Mouse (Mus musculus): Measurements from ENCODE around the gene Rbm39. TPM values are rescaled to one million over a fixed set of nuclear protein-coding genes. Genes with fewer than 3 reads are reported as not detected.
"Not testable (repeated sequence)": the region's sequence is repeated elsewhere in the genome, so short reads cannot be mapped to it uniquely, and the experiment has no call there.

The Rbm39 gene
- polyA plus RNA-seq, 1 experiment from 2014 or later, result 288 TPM

DNA sequence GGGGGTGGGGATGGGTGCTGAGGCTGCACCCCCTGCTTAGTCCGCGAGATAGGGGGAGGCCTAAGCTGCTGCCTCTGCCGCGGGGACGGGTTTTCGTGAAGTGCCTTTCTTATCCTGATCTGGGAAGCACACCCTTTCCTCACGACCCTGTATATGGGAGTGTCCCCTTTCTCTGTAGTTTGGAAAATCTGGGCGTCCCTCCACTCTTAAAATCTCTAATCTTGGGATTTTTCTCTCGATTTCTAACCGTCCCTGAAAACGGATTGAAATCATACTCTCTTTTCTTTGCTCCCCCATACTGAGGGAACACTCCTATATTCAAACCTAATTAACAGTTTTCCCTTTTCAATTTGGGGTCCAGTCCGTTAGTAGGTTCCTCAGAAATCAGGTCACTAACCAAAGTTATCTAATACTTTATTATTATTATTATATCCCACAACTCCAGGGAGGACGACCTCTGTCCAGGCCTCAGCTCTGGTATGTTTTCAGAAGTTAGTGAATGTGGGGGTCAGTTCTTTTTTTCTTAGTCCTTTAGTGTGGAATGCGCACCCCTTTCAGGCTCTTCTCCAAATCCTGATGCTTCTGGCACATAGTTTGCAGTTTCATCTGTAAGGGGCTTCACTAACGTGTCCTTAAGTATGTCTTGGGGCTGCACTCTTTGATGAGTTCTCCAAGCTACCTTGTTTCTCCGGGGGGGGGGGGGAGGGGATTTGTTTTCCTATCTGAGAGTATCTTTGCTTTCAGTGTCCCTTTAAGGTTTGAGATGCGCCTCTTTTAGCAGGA is 17.3 kb upstream of the Rbm39 start:
- ATAC-seq, result no peak
- in situ Hi-C loops (cut with MboI; ENCODE audit: low pct_unique_long_range_greater_than_20kb), result no loop called here
- H3K27me3 ChIP-seq, result no peaks in the 10 kb centered on the region
- CTCF ChIA-PET, result interaction anchor here (0.8 kb wide), 1 partner anchor 10 kb away, joined by 3 read pairs; no protein-coding TSS in a partner anchor
- TF ChIP-seq CTCF (IDR thresholded peaks at IDR 0.05), result no peak
- DNase-seq (ENCODE audit: low read depth, low spot score), result no peak
- POLR2A ChIA-PET, result interaction anchor here (0.6 to 2.9 kb wide), 3 partner anchors 17 to 211 kb away, joined by 3 to 24 read pairs (median 4); partner anchors contain the start of gene Rbm39

DNA sequence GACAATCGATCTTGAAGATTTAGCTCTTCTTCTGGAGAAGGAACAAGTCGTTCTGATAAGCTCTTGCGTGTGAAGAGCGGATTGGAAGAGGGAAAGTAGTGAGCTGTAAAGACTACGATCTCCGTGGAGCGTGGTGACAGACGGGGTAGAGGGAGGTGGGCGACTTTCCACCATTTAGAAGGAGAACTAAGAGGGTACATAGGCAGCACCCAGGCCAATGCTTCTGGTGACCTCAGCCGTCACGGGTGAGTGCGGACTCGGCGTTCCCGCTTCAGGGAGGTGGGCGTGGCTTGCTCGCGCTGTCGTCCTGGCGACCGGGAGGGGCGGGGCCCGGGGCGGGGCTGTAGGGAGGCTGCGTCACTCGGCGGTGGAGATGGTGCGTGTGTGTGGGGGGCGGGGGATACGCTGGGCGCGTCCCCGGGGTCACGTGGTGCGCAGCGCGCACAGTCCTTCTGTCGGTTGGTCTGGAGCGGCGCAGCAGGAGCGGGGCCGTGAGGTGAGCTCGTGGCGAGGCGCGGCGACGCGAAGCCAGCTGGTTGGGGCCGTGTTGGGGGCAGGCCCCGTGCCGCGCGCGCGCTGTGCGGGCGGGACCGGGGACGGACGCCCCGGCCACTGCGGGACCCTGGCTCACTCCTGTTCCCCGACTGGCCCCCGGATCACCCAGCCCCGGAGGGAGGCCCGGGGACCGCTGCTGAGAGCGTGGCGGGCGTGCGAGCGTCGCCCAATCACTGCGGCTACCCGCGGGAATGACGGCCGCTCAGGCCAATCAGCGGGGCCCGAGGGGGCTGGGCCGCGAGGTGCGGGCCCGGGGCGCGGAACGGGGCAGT is 16.5 kb upstream of the Rbm39 start, which contains the start of gene Phf20:
TSS of gene Phf20 (plus strand) at position 165 of the 827 bp plus-strand sequence.
- no peak for TF ChIP-seq CTCF (IDR thresholded peaks at IDR 0.05)
- peak; percentile 60 for DNase-seq (ENCODE audit: low read depth, low spot score)
- no peaks in the 10 kb centered on the region for H3K27me3 ChIP-seq
- in situ Hi-C loops (cut with MboI; ENCODE audit: low pct_unique_long_range_greater_than_20kb), result no loop called here
- peak; percentile 96 for ATAC-seq
- CTCF ChIA-PET, result no interaction called here
- POLR2A ChIA-PET, result interaction anchor here (0.5 to 2.9 kb wide), 4 partner anchors 9 to 210 kb away, joined by 3 to 24 read pairs (median 3); partner anchors contain the start of gene Rbm39

DNA sequence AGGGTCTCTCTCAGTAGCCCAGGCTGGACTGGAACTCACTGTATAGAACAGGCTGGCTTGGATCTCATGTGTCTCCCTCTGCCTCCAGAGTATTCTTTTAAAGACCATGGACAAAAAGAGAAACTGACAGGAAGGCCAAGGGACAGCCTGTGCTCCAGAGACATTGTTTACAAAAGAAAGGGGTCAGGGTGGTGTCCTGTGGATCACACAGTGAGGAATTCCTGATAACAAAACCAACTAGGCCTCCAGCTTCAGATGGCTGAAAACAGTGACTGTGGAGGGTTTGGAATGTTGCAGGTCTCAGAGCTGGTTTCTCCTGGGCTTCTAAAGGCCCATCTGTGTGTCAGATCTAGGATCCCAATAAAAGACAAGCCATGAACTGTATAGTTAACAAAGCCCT is 14.5 kb upstream of the Rbm39 start:
- ChIA-PET CTCF (interaction anchor here (1.3 kb wide), 1 partner anchor 14 kb away, joined by 4 read pairs; no protein-coding TSS in a partner anchor), POLR2A (no interaction called here)
- H3K27me3 ChIP-seq, result no peaks in the 10 kb centered on the region
- ATAC-seq (no peak), DNase-seq (ENCODE audit: low read depth, low spot score) (no peak)
- no peak for TF ChIP-seq CTCF (IDR thresholded peaks at IDR 0.05)
- in situ Hi-C loops (cut with MboI; ENCODE audit: low pct_unique_long_range_greater_than_20kb), result no loop called here

DNA sequence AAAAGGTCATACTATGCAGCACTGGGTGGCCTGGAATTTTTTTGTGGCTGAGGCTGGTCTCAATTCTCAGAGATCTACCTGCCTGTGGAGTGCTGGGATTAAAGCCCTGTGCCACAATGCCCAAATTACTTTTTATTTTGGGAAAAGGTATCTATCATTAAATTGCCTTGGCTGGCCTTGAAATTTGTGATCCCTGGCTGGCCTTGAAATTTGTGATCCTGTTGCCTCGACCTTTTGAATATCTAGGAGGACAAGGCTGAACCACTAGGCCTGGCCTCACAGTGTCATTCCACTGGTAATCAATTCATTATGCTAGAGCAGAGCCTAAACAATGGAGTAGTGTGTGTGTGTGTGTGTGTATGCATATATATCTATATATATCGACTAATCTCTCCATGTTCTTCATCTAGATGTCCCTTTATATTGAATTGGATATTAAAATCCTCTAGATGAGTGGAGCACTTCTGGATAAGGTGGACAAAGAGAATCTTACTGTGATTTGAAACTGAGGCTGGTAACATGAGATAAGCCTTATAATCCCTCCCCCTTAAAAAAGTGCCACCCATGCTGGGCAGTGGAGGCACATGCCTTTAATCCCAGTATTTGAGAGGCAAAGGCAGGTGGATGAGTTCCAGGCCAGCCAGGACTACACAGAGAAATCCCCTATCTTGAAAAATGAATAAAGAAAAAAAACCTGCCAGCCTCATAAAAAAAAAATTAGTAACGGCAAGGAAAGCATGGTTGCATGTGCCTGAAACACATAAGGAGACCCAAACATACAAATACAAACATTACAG is 13.2 kb upstream of the Rbm39 start:
- TF ChIP-seq CTCF (IDR thresholded peaks at IDR 0.05), result no peak
- ChIA-PET CTCF (no interaction called here), POLR2A (no interaction called here)
- no peaks in the 10 kb centered on the region for H3K27me3 ChIP-seq
- in situ Hi-C loops (cut with MboI; ENCODE audit: low pct_unique_long_range_greater_than_20kb), result no loop called here
- no peak for ATAC-seq
- DNase-seq (ENCODE audit: low read depth, low spot score), result no peak

DNA sequence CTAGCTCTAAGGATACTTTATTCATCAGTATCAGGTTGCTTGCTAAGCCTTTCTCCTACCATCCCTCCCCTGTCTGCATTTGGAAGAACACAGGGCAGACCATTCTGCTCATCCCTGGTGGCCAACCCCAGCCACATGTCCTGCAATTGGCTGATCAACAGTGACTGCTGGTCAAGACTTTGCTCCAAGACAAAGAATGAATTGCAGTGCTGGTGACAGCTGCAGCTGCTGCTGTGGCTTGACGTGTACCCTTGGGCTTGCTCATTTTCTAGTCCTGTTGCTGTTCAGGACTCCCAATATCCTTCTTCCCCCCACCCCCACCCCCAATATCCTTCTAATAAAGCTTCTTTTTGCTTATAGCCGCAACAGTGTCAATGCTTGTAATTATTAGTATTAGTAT is 12.0 kb upstream of the Rbm39 start:
- ATAC-seq (no peak), DNase-seq (ENCODE audit: low read depth, low spot score) (no peak)
- TF ChIP-seq CTCF (IDR thresholded peaks at IDR 0.05), result no peak
- H3K27me3 ChIP-seq, result no peaks in the 10 kb centered on the region
- in situ Hi-C loops (cut with MboI; ENCODE audit: low pct_unique_long_range_greater_than_20kb), result no loop called here
- ChIA-PET CTCF (interaction anchor here (1.5 kb wide), 1 partner anchor 11 kb away, joined by 4 read pairs; no protein-coding TSS in a partner anchor), POLR2A (no interaction called here)

DNA sequence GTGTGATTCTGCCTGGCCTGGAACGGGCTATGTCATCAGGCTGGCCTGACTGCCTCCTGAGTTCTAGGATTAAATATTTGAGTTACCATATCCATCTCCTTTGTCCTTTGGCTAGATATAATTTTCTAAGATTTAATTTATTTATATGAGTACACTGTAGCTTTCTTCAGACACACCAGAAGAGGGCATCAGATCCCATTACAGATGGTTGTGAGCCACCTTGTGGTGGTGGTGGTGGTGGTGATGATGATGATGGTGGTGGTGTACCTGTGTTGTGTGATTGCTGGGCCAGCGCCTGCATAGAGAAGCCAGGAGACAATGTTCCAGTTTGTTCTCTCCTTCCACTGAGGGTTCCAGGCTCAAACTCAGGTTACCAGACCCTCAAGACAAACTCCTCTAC is 11.5 kb upstream of the Rbm39 start:
- POLR2A ChIA-PET, result no interaction called here
- in situ Hi-C loops (cut with MboI; ENCODE audit: low pct_unique_long_range_greater_than_20kb), result no loop called here
- CTCF ChIA-PET, result interaction anchor here (1.5 kb wide), 1 partner anchor 11 kb away, joined by 4 read pairs; no protein-coding TSS in a partner anchor
- no peaks in the 10 kb centered on the region for H3K27me3 ChIP-seq
- no peak for DNase-seq (ENCODE audit: low read depth, low spot score)
- TF ChIP-seq CTCF (IDR thresholded peaks at IDR 0.05), result peak; percentile 43
- ATAC-seq, result no peak

DNA sequence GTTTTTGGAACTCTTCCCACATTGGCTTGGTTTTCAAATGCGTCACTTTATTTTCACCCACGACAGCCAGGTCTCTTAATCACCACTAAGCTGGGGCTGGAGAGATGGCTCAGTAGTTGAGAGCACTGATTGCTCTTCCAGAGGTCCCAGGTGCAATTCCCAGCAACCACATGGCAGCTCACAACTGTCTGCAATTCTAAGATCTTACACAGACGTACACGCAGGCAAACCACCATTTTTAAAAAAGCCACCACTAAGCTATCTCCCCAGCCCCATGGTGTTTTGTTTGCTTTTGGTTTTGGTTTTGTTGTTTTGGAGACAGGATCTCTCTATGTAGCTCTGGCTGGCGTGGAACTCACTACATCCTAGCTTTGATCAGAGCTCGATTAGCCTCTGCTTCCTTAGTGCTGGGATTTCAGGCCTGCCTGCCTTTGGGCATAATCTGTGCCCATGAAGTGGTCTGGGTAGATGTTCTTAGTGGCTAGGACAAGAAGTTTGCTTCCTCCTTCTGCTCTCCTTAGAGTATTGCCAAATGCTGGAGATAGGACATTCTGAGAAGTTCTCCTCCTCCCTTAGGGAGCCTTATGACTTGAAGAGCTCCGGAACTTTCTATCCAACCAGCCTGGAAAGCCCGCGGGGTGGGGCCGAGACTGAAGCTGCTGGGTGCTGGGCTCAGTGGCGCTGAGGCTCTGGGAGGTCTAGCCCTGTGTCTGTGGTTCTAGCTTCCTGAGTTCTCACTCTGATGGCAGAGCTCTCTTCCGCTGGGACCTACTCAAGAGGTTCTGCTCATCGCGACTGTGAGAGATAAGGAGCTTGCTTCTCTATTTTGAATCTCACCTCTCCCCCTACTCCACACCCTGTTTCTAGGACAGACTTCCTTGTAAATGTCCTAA is 10.2 kb upstream of the Rbm39 start:
- in situ Hi-C loops (cut with MboI; ENCODE audit: low pct_unique_long_range_greater_than_20kb), result no loop called here
- ChIA-PET POLR2A (no interaction called here), CTCF (interaction anchor here (1.4 kb wide), 1 partner anchor 9 kb away, joined by 5 read pairs; no protein-coding TSS in a partner anchor)
- ATAC-seq (no peak), DNase-seq (ENCODE audit: low read depth, low spot score) (no peak)
- TF ChIP-seq CTCF (IDR thresholded peaks at IDR 0.05), result no peak
- no peaks in the 10 kb centered on the region for H3K27me3 ChIP-seq

DNA sequence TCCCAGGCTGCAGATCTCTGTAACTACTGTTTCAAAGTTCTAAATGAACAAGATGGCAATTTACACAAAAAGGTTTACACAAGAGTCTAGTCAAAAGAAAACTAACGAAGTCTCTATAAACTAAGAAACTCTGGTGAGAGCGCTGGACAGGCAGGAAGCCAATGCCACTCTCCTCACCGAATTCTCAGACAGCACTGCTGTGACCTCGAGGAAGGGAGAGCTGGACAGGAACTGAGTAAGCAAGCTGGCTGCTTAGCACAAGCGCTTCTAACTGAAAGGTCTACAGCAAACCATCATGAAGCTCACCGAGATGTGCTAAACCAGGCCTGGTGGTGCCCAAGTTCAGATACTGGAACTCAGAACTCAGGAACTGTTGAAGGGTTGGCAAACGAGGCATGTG is 9.2 kb upstream of the Rbm39 start:
- POLR2A ChIA-PET; H3K27me3 ChIP-seq; in situ Hi-C loops (cut with MboI; ENCODE audit: low pct_unique_long_range_greater_than_20kb); DNase-seq (ENCODE audit: low read depth, low spot score); ATAC-seq: not testable (repeated sequence)
- CTCF ChIA-PET, result interaction anchor here (1.4 kb wide), 1 partner anchor 8 kb away, joined by 5 read pairs; no protein-coding TSS in a partner anchor

DNA sequence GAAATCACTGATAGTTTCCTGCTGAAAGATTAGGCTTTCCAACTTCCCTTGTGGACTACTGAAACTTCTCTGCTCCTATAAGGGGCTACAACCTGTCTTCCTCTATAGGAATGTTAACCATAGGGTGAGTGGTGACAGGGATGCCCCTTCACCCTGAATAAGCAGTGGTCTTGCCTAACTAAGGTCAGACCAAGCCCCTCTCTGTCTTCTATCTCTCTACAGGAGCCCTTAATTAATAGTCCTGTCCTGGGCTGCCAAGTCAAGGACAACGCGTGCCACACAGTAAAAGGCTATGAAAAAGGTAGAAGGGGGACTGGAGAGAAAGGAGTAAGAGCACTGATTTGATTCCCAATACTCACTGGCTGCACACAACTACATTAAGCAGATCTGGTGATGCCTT is 1.6 kb upstream of the Rbm39 start:
- TF ChIP-seq CTCF (IDR thresholded peaks at IDR 0.05), result no peak
- POLR2A ChIA-PET, result interaction anchor here (0.9 to 3.5 kb wide), 4 partner anchors 16 to 85 kb away, joined by 3 to 24 read pairs (median 4); partner anchors contain the start of genes Cpne1, Phf20 and Rbm12
- no peak for DNase-seq (ENCODE audit: low read depth, low spot score)
- no peak for ATAC-seq
- CTCF ChIA-PET, result interaction anchor here (1.2 to 2.2 kb wide), 4 partner anchors 8 to 81 kb away, joined by 3 to 8 read pairs (median 4); no protein-coding TSS in a partner anchor
- no peaks in the 10 kb centered on the region for H3K27me3 ChIP-seq
- in situ Hi-C loops (cut with MboI; ENCODE audit: low pct_unique_long_range_greater_than_20kb), result no loop called here

Data from Patski (cell line).